Mouse (Mus musculus) midbrain, postnatal 0 days (tissue): ENCODE results near the gene Pdxdc1. TPM values are rescaled to one million over a fixed set of nuclear protein-coding genes. Genes with fewer than 3 reads are reported as not detected.
A peak's percentile ranks its signal among the peaks of the same experiment; 100 is the strongest.
"Not testable (repeated sequence)": the region's sequence is repeated elsewhere in the genome, so short reads cannot be mapped to it uniquely, and the experiment has no call there.

ENCODE experiments used
- ATAC-seq: fragments of 200-750 bp; cut with Nextera tagmentation; 2 replicates; pipeline ENCODE4 v1.8.0; 2017; ENCODE audit warnings: moderate number of reproducible peaks, mild to moderate bottlenecking, moderate TSS enrichment, moderate library complexity; ENCODE audit not compliant: low FRiP score
- DNase-seq: peaks from one replicate; pipeline ENCODE4 v3.0.0-alpha.2; 2015; ENCODE audit warnings: low spot score
- H3K27ac ChIP-seq: fragments of 300-500 bp; sonication (generic); 2 replicates; pipeline ENCODE4 v1.5.1; 2014; ENCODE audit warnings: low read depth, mild to moderate bottlenecking, low read length, mixed read lengths
- H3K27me3 ChIP-seq: fragments of 300-500 bp; sonication (generic); 2 replicates; pipeline ENCODE4 v1.6.1; 2014; ENCODE audit warnings: low read length, control low read depth, mixed read lengths; ENCODE audit not compliant: insufficient read depth
- H3K36me3 ChIP-seq: fragments of 300-500 bp; sonication (generic); 2 replicates; pipeline ENCODE4 v1.6.1; 2014; ENCODE audit warnings: low read length, control low read depth, mixed read lengths; ENCODE audit not compliant: insufficient read depth
- H3K4me1 ChIP-seq: fragments of 300-500 bp; sonication (generic); 2 replicates; pipeline ENCODE4 v1.6.1; 2014; ENCODE audit warnings: mild to moderate bottlenecking, control low read depth, antibody characterized with exemption, low read length, mixed read lengths; ENCODE audit not compliant: insufficient read depth
- H3K4me2 ChIP-seq: fragments of 300-500 bp; sonication (generic); 2 replicates; pipeline ENCODE4 v1.6.1; 2014; ENCODE audit warnings: low read depth, mild to moderate bottlenecking, low read length, mixed read lengths; ENCODE audit not compliant: poor library complexity, severe bottlenecking
- H3K4me3 ChIP-seq: fragments of 300-500 bp; sonication (generic); 2 replicates; pipeline ENCODE4 v1.5.1; 2014; ENCODE audit warnings: low read depth, mild to moderate bottlenecking, low read length, moderate library complexity
- H3K9ac ChIP-seq: fragments of 300-500 bp; sonication (generic); replicated peaks from 2 replicates; pipeline ENCODE4 v1.6.1; 2014; ENCODE audit warnings: mild to moderate bottlenecking, low read length, moderate library complexity, mixed read lengths; ENCODE audit not compliant: poor library complexity, severe bottlenecking
- H3K9me3 ChIP-seq: fragments of 300-500 bp; sonication (generic); 2 replicates; pipeline ENCODE4 v1.6.1; 2016; ENCODE audit warnings: low read length, control low read depth
- CTCF ChIP-seq: IDR thresholded peaks from 2 replicates; pipeline ENCODE4 v1.5.1; 2016; ENCODE audit warnings: antibody characterized with exemption, mild to moderate bottlenecking
- WGBS: fragments of 180-500 bp; shearing (Covaris S2); extraction: QIAGEN DNeasy Blood & Tissue Kit; methylation state at CpG from one replicate; pipeline ENCODE4 v1.1.7; 2014; 5-methylcytosine and 5-hydroxymethylcytosine counted together
- polyA plus RNA-seq: library from polyadenylated mRNA; unstranded; fragments of >200 nt; fragmentation: Nextera tagmentation; extraction: Ambion mirVana; gene quantifications from 2 replicates; pipeline ENCODE4 v1.2.1, GENCODE M21; 2015
- total RNA-seq: library from RNA; depleted of rRNA; stranded (reverse); fragments of >200 nt; gene quantifications from 2 replicates; pipeline ENCODE4 v1.2.3, GENCODE M21; 2014

The Pdxdc1 gene
- total and polyA plus RNA-seq, 2 experiments from 2014 or later, result 65.8 to 86.5 TPM

DNA sequence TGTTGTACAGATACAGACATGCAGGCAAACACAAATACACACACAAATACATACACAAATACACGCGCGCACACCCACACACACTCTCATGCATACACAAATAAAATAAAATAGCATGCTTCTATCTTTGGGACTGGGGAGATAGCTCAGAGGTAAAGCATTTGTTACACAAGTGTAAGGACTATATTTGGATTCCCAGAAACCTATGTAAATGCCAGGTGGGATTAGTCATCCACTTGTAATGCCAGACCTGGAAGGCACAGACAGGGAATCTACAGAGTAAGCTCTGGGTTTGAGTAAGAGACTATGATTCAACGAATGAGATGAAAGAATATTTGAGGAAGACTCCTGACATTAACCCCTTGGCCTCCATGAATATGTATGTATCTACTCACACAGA lies 27.4 kb downstream of the Pdxdc1 start:
- Histone ChIP-seq H3K9ac (no peak overlapping the region), H3K4me2 (no peak overlapping the region), H3K9me3 (no peaks in the 10 kb centered on the region), H3K27me3 (no peaks in the 10 kb centered on the region), H3K36me3 (peaks cover 8% of the 10 kb centered on the region), H3K4me3 (no peak overlapping the region), H3K27ac (no peak overlapping the region), H3K4me1 (no peaks in the 10 kb centered on the region)
- ATAC-seq (no peak), DNase-seq (no peak)
- 92% methylated on average over 4 of the region's 4 CpGs for WGBS
- TF ChIP-seq CTCF, result no peak

DNA sequence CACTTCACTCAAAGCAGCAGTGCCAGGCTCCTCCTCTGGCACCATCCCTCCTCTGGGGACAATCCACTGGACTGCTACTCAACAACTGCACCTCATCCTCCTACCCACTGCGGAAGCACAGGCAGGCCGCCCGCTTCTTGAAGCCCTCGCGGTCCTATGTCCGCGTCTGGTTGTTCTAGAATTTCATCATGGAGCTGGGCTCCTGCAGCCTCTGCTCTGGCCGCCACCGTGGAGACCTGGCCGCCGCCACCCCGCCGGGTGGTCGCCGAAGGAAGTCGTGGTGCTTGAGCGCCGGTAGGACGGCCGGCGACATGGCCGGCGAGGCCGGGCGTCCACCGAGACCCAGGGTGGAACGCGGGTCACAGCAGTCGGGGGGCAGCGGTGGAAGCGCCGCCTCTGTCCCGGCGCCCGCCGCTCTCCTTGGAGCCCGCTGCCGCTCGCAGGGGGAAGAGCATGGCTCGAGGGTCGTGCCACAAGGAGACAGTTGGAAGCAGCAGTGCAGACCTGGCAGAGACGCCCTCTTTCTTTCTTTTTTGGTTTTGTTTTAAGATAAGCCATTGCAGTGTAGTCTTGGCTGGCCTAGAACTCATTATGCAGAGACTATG lies 34.9 kb downstream of the Pdxdc1 start:
- ATAC-seq (peak; percentile 56; the same call in 1 of the 2 replicates), DNase-seq (peak; percentile 24)
- H3K4me1 ChIP-seq, result no peaks in the 10 kb centered on the region
- no peak overlapping the region for H3K4me3 ChIP-seq
- no peak overlapping the region for H3K27ac ChIP-seq
- peaks cover 8% of the 10 kb centered on the region; the same call in 1 of the 2 replicates for H3K36me3 ChIP-seq
- no peak for TF ChIP-seq CTCF
- H3K4me2 ChIP-seq, result peak overlapping the region; percentile 34
- no peaks in the 10 kb centered on the region for H3K9me3 ChIP-seq
- no peaks in the 10 kb centered on the region for H3K27me3 ChIP-seq
- no peak overlapping the region for H3K9ac ChIP-seq
- WGBS, result 10% methylated on average over 41 of the region's 42 CpGs

DNA sequence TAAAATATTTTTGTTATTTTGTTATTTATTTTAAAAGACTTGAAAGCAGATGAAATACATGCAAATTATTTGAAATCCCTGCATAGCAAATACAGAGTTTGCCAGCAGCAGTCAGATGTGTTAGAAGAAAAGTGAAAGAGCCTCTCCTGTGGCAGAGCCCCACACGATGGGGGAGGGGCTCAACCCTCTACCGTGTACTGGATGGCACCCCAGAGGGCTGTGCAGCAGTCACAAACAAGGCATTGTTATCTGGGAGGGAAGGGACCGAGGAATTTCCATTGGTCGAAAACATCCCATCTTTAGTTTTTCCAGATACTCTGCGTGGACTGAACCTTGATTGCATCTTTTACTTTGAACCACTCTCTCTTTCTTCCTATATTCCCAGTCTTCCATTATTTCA lies 35.5 kb downstream of the Pdxdc1 start:
- not testable (repeated sequence) for H3K27me3 ChIP-seq, H3K36me3 ChIP-seq, H3K9ac ChIP-seq, H3K4me3 ChIP-seq, ATAC-seq, H3K9me3 ChIP-seq, H3K4me2 ChIP-seq, H3K4me1 ChIP-seq, H3K27ac ChIP-seq
- 18% methylated on average over 5 of the region's 5 CpGs for WGBS
- peak; percentile 27 for DNase-seq

DNA sequence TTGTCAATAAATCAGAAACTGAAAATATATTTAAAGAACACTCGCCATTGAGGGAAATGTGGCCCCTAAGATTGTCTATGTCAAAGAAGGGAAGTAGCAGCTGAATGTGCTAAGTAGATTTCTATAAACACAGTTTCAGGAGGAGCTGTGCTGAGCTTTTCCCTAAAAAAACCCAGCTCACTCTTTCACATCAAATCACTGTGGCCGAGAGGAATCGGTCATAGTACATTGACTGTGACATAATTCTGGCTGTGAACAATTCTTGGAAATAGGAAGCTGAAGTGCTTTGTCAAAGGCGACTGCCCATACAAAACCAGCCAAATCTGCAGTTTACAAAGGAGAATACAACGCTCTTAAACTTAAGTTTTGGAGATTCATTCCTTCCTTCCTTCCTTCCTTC lies 36.3 kb downstream of the Pdxdc1 start:
- H3K4me1 ChIP-seq, result no peaks in the 10 kb centered on the region
- H3K9me3 ChIP-seq, result no peaks in the 10 kb centered on the region
- no peak overlapping the region for H3K4me3 ChIP-seq
- H3K27me3 ChIP-seq, result no peaks in the 10 kb centered on the region
- TF ChIP-seq CTCF, result no peak
- DNase-seq (no peak), ATAC-seq (no peak)
- peaks cover 3% of the 10 kb centered on the region; the same call in 1 of the 2 replicates for H3K36me3 ChIP-seq
- H3K4me2 ChIP-seq, result no peak overlapping the region
- H3K27ac ChIP-seq, result no peak overlapping the region
- WGBS, result 76% methylated on average over 5 of the region's 5 CpGs
- no peak overlapping the region for H3K9ac ChIP-seq

DNA sequence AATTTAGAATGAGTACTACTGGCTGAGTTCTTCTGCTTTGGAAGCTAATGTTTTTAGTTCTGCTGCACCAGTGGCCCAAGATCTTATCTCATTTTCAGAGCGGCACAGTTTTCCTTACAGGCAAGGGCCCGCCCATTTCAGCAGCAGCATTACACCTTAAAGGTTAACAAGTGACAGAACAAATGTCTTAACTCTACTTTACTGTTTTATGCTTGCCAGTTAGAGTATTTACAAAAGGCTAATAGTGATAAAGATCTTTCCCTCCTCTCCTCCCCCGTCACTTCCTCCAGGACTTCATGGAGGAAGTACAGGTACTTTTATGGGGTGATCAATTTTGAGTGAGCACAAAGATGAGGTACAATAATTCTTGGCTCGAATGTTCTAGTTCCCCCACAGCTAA lies 36.9 kb downstream of the Pdxdc1 start:
- Histone ChIP-seq H3K36me3 (peaks cover 3% of the 10 kb centered on the region; the same call in 1 of the 2 replicates), H3K9me3 (no peaks in the 10 kb centered on the region), H3K4me2 (no peak overlapping the region), H3K9ac (no peak overlapping the region), H3K27ac (no peak overlapping the region), H3K27me3 (no peaks in the 10 kb centered on the region), H3K4me1 (no peaks in the 10 kb centered on the region), H3K4me3 (no peak overlapping the region)
- ATAC-seq, result no peak
- no peak for TF ChIP-seq CTCF
- WGBS, result 88% methylated on average over 4 of the region's 4 CpGs
- no peak for DNase-seq

DNA sequence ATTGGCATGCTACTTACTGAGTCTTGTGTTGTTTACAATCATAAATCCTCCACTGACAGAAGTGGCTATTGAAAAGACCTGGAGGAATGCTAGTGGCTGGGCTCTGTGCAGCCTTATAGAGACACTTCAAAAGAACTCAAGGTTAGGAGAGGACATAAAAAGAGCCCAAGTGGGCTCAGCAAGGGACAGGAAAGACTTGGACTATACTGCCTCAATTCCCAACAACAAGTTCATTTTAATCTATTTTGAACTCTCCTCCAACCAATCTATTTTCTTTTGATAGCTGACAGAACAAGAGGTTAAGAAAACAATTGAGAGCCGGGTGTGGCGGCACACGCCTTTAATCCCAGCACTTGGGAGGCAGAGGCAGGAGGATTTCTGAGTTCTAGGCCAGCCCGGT lies 49.0 kb downstream of the Pdxdc1 start:
- TF ChIP-seq CTCF, result no peak
- no peak overlapping the region for H3K9ac ChIP-seq
- ATAC-seq (no peak), DNase-seq (no peak)
- H3K36me3 ChIP-seq, result peaks cover 12% of the 10 kb centered on the region
- no peak overlapping the region for H3K4me3 ChIP-seq
- no peaks in the 10 kb centered on the region for H3K9me3 ChIP-seq
- 97% methylated on average over 4 of the region's 4 CpGs for WGBS
- no peak overlapping the region for H3K27ac ChIP-seq
- H3K4me1 ChIP-seq, result no peaks in the 10 kb centered on the region
- H3K27me3 ChIP-seq, result no peaks in the 10 kb centered on the region
- H3K4me2 ChIP-seq, result no peak overlapping the region
